Mouse (Mus musculus) c-Kit-positive CD71-positive TER-119-positive erythroid progenitor cells, embryonic 14.5 days (primary cell): ENCODE data around the gene D630036H23Rik.
"Not testable (repeated sequence)": the region's sequence is repeated elsewhere in the genome, so short reads cannot be mapped to it uniquely, and the experiment has no call there.

Experiments used
- DNase-seq: peaks from one replicate; pipeline ENCODE4 v3.0.0-alpha.2; 2013; ENCODE audit warnings: low spot score

The D630036H23Rik gene

GRCm38 (mm10) chr12:36381441-36382340 lies at the start of gene D630036H23Rik, which contains the start of gene Ispd:
D630036H23Rik (minus strand) TSS chr12:36382181.
Ispd (plus strand) TSS chr12:36381450.
- peak; percentile 74 for DNase-seq

GRCm38 (mm10) chr12:36426163-36427045 lies 44.4 kb upstream of the D630036H23Rik start:
- DNase-seq, result no peak

- DNase-seq, result no peak
Observed at GRCm38 (mm10) chr12:36425258-36425657, 43.3 kb upstream of the D630036H23Rik start.

- no peak for DNase-seq
Observed at GRCm38 (mm10) chr12:36423677-36424076, 41.7 kb upstream of the D630036H23Rik start.

- no peak for DNase-seq
Observed at GRCm38 (mm10) chr12:36395115-36395514, 13.1 kb upstream of the D630036H23Rik start.

GRCm38 (mm10) chr12:36386991-36387390 lies 5.0 kb upstream of the D630036H23Rik start:
- DNase-seq, result no peak

GRCm38 (mm10) chr12:36385386-36385785 lies 3.4 kb upstream of the D630036H23Rik start:
- no peak for DNase-seq

GRCm38 (mm10) chr12:36380806-36381205 lies 1.2 kb downstream of the D630036H23Rik start:
- DNase-seq, result no peak

- no peak for DNase-seq
Observed at GRCm38 (mm10) chr12:36380254-36380653, 1.7 kb downstream of the D630036H23Rik start.

- DNase-seq, result not testable (repeated sequence)
Observed at GRCm38 (mm10) chr12:36376391-36376790, 5.6 kb downstream of the D630036H23Rik start.

GRCm38 (mm10) chr12:36373237-36373998 lies 8.6 kb downstream of the D630036H23Rik start:
- DNase-seq, result no peak

- no peak for DNase-seq
Observed at GRCm38 (mm10) chr12:36364013-36364412, 18.0 kb downstream of the D630036H23Rik start.

- DNase-seq, result no peak
Observed at GRCm38 (mm10) chr12:36360693-36361092, 21.3 kb downstream of the D630036H23Rik start.

- no peak for DNase-seq
Observed at GRCm38 (mm10) chr12:36360064-36360463, 21.9 kb downstream of the D630036H23Rik start.

GRCm38 (mm10) chr12:36344131-36344530 lies 37.9 kb downstream of the D630036H23Rik start:
- no peak for DNase-seq

- DNase-seq, result no peak
Observed at GRCm38 (mm10) chr12:36333837-36334281, 48.1 kb downstream of the D630036H23Rik start.

- no peak for DNase-seq
Observed at GRCm38 (mm10) chr12:36332676-36333075, 49.3 kb downstream of the D630036H23Rik start.
